Mouse (Mus musculus) cerebellum, adult 9-11 months (tissue): Measurements from ENCODE around the gene Tsc22d2.

Experiments
- DNase-seq: peaks from one replicate; pipeline ENCODE4 v3.0.0; 2022

The Tsc22d2 gene

GRCm38 (mm10) chr3:58414234-58414938, at the start of gene Tsc22d2:
Tsc22d2 (plus strand) TSS chr3:58414715.
- peak; percentile 96 for DNase-seq

- DNase-seq: no peak
Observed at GRCm38 (mm10) chr3:58366756-58367155, 47.8 kb upstream of the Tsc22d2 start.

- no peak for DNase-seq
Observed at GRCm38 (mm10) chr3:58370811-58371210, 43.7 kb upstream of the Tsc22d2 start.

- DNase-seq: peak; percentile 73
Observed at GRCm38 (mm10) chr3:58372066-58372904, 42.2 kb upstream of the Tsc22d2 start.

- DNase-seq: no peak
Observed at GRCm38 (mm10) chr3:58372905-58373208, 41.7 kb upstream of the Tsc22d2 start.

GRCm38 (mm10) chr3:58374281-58374680, 40.2 kb upstream of the Tsc22d2 start:
- DNase-seq: no peak

GRCm38 (mm10) chr3:58376713-58377112, 37.8 kb upstream of the Tsc22d2 start:
- DNase-seq: no peak

GRCm38 (mm10) chr3:58377589-58378134, 36.9 kb upstream of the Tsc22d2 start:
- no peak for DNase-seq

- DNase-seq: no peak
Observed at GRCm38 (mm10) chr3:58382676-58383075, 31.8 kb upstream of the Tsc22d2 start.

- no peak for DNase-seq
Observed at GRCm38 (mm10) chr3:58385060-58385459, 29.5 kb upstream of the Tsc22d2 start.

GRCm38 (mm10) chr3:58388731-58389130, 25.8 kb upstream of the Tsc22d2 start:
- DNase-seq: no peak

- no peak for DNase-seq
Observed at GRCm38 (mm10) chr3:58398541-58398940, 16.0 kb upstream of the Tsc22d2 start.

- DNase-seq: no peak
Observed at GRCm38 (mm10) chr3:58399931-58400330, 14.6 kb upstream of the Tsc22d2 start.

GRCm38 (mm10) chr3:58411669-58412068, 2.8 kb upstream of the Tsc22d2 start:
- no peak for DNase-seq

- DNase-seq: peak; percentile 14
Observed at GRCm38 (mm10) chr3:58413671-58414070, 844 bp upstream of the Tsc22d2 start.

- DNase-seq: peak; percentile 83
Observed at GRCm38 (mm10) chr3:58414986-58415883, 720 bp downstream of the Tsc22d2 start.

- peak; percentile 78 for DNase-seq
Observed at GRCm38 (mm10) chr3:58415884-58416725, 1.6 kb downstream of the Tsc22d2 start.

GRCm38 (mm10) chr3:58416726-58417437, 2.4 kb downstream of the Tsc22d2 start:
- peak; percentile 61 for DNase-seq

GRCm38 (mm10) chr3:58418724-58419705, 4.5 kb downstream of the Tsc22d2 start:
- no peak for DNase-seq

GRCm38 (mm10) chr3:58428861-58429260, 14.3 kb downstream of the Tsc22d2 start:
- DNase-seq: no peak
